Mouse (Mus musculus): ENCODE measurements around the gene Pgam1.

GRCm38 (mm10) chr19:41905246-41905645, 6.5 kb upstream of the Pgam1 start:
- no peak for TF ChIP-seq POLR2A (IDR thresholded peaks at IDR 0.05; ENCODE audit: extremely low read depth, insufficient read depth, low read length)
- no peak for TF ChIP-seq CTCF (IDR thresholded peaks at IDR 0.05; ENCODE audit: extremely low read depth, insufficient read depth, low read length)
